Mouse (Mus musculus) forebrain, embryonic 16.5 days (tissue): ENCODE measurements around the gene Sos1. TPM values are rescaled to one million over a fixed set of nuclear protein-coding genes. Genes with fewer than 3 reads are reported as not detected.
"Not testable (repeated sequence)": the region's sequence is repeated elsewhere in the genome, so short reads cannot be mapped to it uniquely, and the experiment has no call there.

ENCODE experiments used
- ATAC-seq: fragments of 200-750 bp; cut with Nextera tagmentation; 2 replicates; pipeline ENCODE4 v1.8.0; 2017; ENCODE audit warnings: mild to moderate bottlenecking, moderate library complexity
- H3K27ac ChIP-seq: fragments of 300-500 bp; sonication (generic); 2 replicates; pipeline ENCODE4 v1.5.1; 2014; ENCODE audit warnings: low read length, control low read depth
- H3K27me3 ChIP-seq: fragments of 300-500 bp; sonication (generic); replicated peaks from 2 replicates; pipeline ENCODE4 v1.6.1; 2014; ENCODE audit warnings: low read length; ENCODE audit not compliant: control insufficient read depth, insufficient read depth
- H3K36me3 ChIP-seq: fragments of 300-500 bp; sonication (generic); 2 replicates; pipeline ENCODE4 v1.6.1; 2014; ENCODE audit not compliant: control insufficient read depth, insufficient read depth
- H3K4me1 ChIP-seq: fragments of 300-500 bp; sonication (generic); replicated peaks from 2 replicates; pipeline ENCODE4 v1.6.1; 2014; ENCODE audit warnings: low read length; ENCODE audit not compliant: control insufficient read depth, insufficient read depth
- H3K4me2 ChIP-seq: fragments of 300-500 bp; sonication (generic); 2 replicates; pipeline ENCODE4 v1.6.1; 2014; ENCODE audit warnings: mild to moderate bottlenecking, low read length, control low read depth
- H3K4me3 ChIP-seq: fragments of 300-500 bp; sonication (generic); replicated peaks from 2 replicates; pipeline ENCODE4 v1.5.1; 2014; ENCODE audit warnings: mild to moderate bottlenecking, low read length, control low read depth
- H3K9ac ChIP-seq: fragments of 300-500 bp; sonication (generic); replicated peaks from 2 replicates; pipeline ENCODE4 v1.6.1; 2014; ENCODE audit warnings: low read depth, low read length, control low read depth
- H3K9me3 ChIP-seq: fragments of 300-500 bp; sonication (generic); 2 replicates; pipeline ENCODE4 v1.6.1; 2016; ENCODE audit warnings: low read length; ENCODE audit not compliant: control insufficient read depth
- WGBS: fragments of 180-500 bp; shearing (Covaris S2); extraction: QIAGEN DNeasy Blood & Tissue Kit; methylation state at CpG from one replicate; pipeline ENCODE4 v1.1.7; 2014; 5-methylcytosine and 5-hydroxymethylcytosine counted together
- polyA plus RNA-seq: library from polyadenylated mRNA; unstranded; fragments of >200 nt; fragmentation: Nextera tagmentation; extraction: Ambion mirVana; gene quantifications from 2 replicates; pipeline ENCODE4 v1.2.1, GENCODE M21; 2015

The Sos1 gene
- polyA plus RNA-seq, 1 experiment from 2014 or later: 7.6 TPM

DNA sequence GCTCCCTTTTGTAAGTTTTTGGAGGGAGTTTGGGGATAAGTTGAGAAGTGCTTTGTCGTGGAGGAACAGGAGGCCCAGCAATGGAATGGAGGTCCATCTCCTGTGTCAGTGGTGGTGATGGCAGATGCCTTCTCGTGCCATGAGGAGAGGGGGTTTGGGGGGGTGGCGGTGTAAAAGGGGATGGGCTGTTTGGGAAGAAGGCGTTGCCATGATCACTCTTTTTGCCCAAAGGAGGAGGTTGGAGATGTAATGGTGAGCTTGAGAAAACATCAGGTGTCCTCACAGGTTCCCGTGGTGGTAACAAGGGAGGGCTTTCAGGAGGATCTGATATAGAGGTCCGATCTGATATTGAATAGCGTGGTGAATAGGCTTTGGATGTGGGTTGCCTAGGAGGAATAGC, 82.0 kb downstream of the Sos1 start:
- 94% methylated on average over 7 of the region's 7 CpGs for WGBS
- Histone ChIP-seq H3K4me2 (no peak overlapping the region), H3K4me3 (no peak overlapping the region), H3K9ac (no peak overlapping the region), H3K27me3 (no peaks in the 10 kb centered on the region), H3K9me3 (no peaks in the 10 kb centered on the region), H3K4me1 (no peaks in the 10 kb centered on the region; the same call in 1 of the 2 replicates), H3K27ac (no peak overlapping the region), H3K36me3 (peaks cover 20% of the 10 kb centered on the region)
- no peak for ATAC-seq

DNA sequence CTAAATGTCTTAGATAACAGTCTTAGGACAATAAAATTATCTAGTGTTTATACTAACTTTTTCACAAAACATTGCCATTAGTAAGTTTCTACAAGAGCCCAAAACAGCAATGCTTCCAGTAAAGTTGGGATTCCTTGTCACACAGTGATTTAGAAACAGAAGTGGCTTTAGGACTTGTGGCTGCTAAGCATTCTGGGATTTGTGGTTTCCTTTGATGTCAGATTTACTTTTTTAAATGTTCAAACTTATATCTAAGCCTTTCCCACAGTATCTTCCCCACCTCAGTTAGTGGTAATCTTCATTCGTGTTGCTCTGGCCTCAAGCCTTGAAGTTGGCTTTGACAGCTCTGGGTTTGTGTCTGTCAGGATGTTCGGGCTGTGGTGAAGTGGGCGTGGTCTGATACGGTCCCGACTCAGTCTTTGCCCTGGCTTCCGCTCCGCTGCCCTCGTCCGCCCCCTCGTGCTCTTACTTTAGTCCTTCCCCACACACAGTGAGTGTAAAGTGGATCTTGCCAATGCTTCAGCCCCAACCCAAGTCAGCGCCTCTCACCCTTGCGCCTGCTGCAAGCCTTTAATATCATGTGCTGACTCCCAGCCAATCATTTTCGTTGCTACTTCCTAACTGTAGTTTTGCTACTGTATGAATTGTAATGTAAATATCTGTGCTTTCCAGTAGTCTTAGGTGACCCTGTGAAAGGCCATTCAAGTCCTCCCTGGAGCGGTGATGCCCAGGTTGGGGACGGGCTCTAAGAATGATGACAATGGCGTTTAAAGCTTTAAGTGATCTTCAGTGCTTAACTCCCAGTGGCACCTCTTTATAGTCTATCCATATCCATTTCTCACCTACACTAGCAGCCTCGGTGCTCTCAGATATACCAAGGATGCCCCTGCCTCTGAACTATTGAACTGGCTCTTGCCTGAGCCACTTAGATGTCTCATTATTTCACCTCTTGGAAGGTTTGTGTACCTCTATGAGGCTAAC, 88.5 kb downstream of the Sos1 start:
- peak; percentile 90 for ATAC-seq
- Histone ChIP-seq H3K27me3 (no peaks in the 10 kb centered on the region), H3K9ac (peak overlapping the region; percentile 62), H3K4me1 (peaks cover 2% of the 10 kb centered on the region; the same call in 1 of the 2 replicates), H3K27ac (no peak overlapping the region), H3K4me3 (peak overlapping the region; percentile 60), H3K4me2 (peak overlapping the region; percentile 82), H3K36me3 (no peaks in the 10 kb centered on the region), H3K9me3 (no peaks in the 10 kb centered on the region)
- WGBS: 9% methylated on average over 17 of the region's 17 CpGs

GRCm38 (mm10) chr17:80390024-80390423, 90.2 kb downstream of the Sos1 start:
- no peak overlapping the region for H3K9ac ChIP-seq
- no peaks in the 10 kb centered on the region for H3K9me3 ChIP-seq
- H3K4me1 ChIP-seq: 0 out of 2 replicates have a peak, but pooled peaks cover 2% of the 10 kb centered on the region
- H3K27ac ChIP-seq: no peak overlapping the region
- no peak overlapping the region for H3K4me3 ChIP-seq
- no peak overlapping the region for H3K4me2 ChIP-seq
- ATAC-seq: no peak
- no peaks in the 10 kb centered on the region for H3K36me3 ChIP-seq
- 71% methylated on average over 10 of the region's 10 CpGs for WGBS
- no peaks in the 10 kb centered on the region for H3K27me3 ChIP-seq

DNA sequence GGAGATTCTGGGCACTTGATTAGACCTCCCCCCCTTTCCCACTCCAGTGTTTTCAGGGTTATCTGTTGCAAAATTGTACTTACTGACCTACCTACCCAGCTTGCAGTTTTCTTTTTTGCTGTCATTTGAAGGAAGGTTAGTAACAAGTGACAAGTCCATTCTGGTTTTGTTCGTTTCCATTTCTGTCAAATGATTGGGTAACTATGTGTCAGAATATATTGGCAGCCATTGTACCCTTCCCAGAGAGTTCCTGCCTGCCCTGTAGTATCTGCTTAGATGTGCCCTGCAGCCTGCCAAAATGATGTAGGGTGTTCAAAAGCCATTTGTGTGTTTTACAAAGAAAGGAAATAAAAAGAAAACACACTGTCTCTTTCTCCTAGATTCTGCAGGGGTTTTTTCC, 94.6 kb downstream of the Sos1 start:
- 64% methylated on average over 1 of the region's 1 CpGs for WGBS
- no peaks in the 10 kb centered on the region for H3K36me3 ChIP-seq
- H3K4me1 ChIP-seq: no peaks in the 10 kb centered on the region
- no peaks in the 10 kb centered on the region for H3K9me3 ChIP-seq
- H3K27me3 ChIP-seq: no peaks in the 10 kb centered on the region
- no peak for ATAC-seq
- H3K27ac ChIP-seq: no peak overlapping the region
- no peak overlapping the region for H3K4me2 ChIP-seq
- H3K9ac ChIP-seq: no peak overlapping the region
- H3K4me3 ChIP-seq: no peak overlapping the region

DNA sequence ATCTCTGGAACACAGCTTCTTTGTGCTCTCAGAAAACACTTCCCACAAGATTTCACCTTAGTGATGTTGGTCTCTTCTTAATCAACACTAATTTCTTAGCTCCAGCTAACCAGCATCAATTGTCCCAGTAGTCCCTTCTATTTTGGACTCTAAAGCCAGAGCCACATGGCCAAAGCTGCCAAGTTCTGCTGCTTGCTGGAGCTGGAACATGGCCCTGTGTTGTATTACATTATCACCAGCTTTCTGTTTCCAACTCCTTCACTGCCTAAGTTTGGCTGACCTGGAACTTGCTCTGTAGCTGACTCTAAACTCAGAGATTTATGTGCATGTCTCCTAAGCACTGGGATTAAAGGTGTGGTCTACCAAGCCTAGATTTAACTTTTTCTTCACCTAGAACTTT, 101.9 kb downstream of the Sos1 start:
- H3K27me3 ChIP-seq, H3K27ac ChIP-seq, H3K4me2 ChIP-seq, ATAC-seq, H3K4me1 ChIP-seq, H3K36me3 ChIP-seq, H3K9ac ChIP-seq, H3K9me3 ChIP-seq, H3K4me3 ChIP-seq: not testable (repeated sequence)

DNA sequence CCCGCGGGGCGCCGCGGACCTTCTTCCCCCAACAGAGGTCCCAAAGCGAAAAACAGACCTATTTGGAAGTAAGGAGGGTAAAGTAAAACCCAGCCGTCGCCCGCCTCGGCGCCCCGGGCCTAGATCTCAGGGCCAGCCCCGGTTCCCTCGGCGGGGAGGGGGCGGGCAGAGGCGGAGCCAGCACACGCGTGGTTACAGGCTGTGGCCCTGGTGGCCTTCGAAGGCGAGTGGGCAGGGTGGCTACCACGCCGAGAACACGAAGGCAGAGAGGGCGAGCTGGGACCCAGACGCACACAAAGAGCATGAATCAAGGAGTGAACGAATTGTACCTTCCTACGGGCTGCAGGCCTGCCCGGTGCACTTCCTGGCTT, 106.5 kb downstream of the Sos1 start:
- WGBS: 21% methylated on average over 29 of the region's 29 CpGs
- peak overlapping the region; percentile 50 for H3K4me3 ChIP-seq
- H3K27me3 ChIP-seq: no peaks in the 10 kb centered on the region
- H3K36me3 ChIP-seq: no peaks in the 10 kb centered on the region
- peak overlapping the region; percentile 92 for H3K9ac ChIP-seq
- H3K9me3 ChIP-seq: no peaks in the 10 kb centered on the region
- H3K4me2 ChIP-seq: peak overlapping the region; percentile 70
- peak overlapping the region; percentile 58 for H3K27ac ChIP-seq
- peak; percentile 81 for ATAC-seq
- H3K4me1 ChIP-seq: peaks cover 10% of the 10 kb centered on the region

GRCm38 (mm10) chr17:80372989-80373725, 107.1 kb downstream of the Sos1 start, which contains the start of gene Gm10190:
Gene Gm10190, minus strand, starts transcription at chr17:80373541.
- peak; percentile 99 for ATAC-seq
- peak within 1 kb of the TSS; percentile 58 for H3K27ac ChIP-seq
- peak within 1 kb of the TSS; percentile 50 for H3K4me3 ChIP-seq
- H3K9ac ChIP-seq: peak within 1 kb of the TSS; percentile 92
- 4% methylated on average over 102 of the region's 102 CpGs for WGBS
- peak within 1 kb of the TSS; percentile 70 for H3K4me2 ChIP-seq
- no peaks in the 10 kb centered on the region for H3K9me3 ChIP-seq
- peaks cover 10% of the 10 kb centered on the region for H3K4me1 ChIP-seq
- no peaks in the 10 kb centered on the region for H3K27me3 ChIP-seq
- no peaks in the 10 kb centered on the region for H3K36me3 ChIP-seq

DNA sequence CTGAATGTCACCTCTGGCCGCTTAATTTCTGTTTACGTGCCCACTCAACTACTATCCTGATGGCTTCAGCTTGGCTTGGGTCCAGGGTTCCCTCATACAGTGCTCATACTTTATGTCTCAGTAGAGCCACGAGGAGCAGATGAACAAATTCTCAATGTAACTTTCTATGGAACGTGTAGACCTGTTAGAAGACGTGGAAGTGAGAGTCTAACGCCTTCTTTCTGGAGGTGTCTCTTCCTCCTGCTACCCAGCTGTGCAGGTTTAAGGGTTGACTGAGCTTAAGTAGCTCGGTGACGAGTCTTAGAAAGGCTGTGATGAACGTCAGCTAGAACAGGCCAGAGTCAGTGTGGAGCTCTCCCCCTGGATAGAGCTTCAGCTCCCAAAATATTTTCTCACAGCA, 111.6 kb downstream of the Sos1 start:
- no peaks in the 10 kb centered on the region for H3K27me3 ChIP-seq
- 74% methylated on average over 9 of the region's 9 CpGs for WGBS
- H3K4me2 ChIP-seq: no peak overlapping the region
- no peak overlapping the region for H3K4me3 ChIP-seq
- no peak for ATAC-seq
- H3K9ac ChIP-seq: no peak overlapping the region
- H3K27ac ChIP-seq: no peak overlapping the region
- H3K4me1 ChIP-seq: peaks cover 5% of the 10 kb centered on the region
- H3K9me3 ChIP-seq: no peaks in the 10 kb centered on the region
- no peaks in the 10 kb centered on the region for H3K36me3 ChIP-seq

GRCm38 (mm10) chr17:80367276-80367675, 113.0 kb downstream of the Sos1 start:
- H3K27ac ChIP-seq: no peak overlapping the region
- no peak overlapping the region for H3K4me2 ChIP-seq
- no peak overlapping the region for H3K4me3 ChIP-seq
- no peaks in the 10 kb centered on the region for H3K4me1 ChIP-seq
- H3K9ac ChIP-seq: no peak overlapping the region
- ATAC-seq: no peak
- H3K27me3 ChIP-seq: no peaks in the 10 kb centered on the region
- WGBS: 86% methylated on average over 5 of the region's 5 CpGs
- H3K9me3 ChIP-seq: no peaks in the 10 kb centered on the region
- no peaks in the 10 kb centered on the region for H3K36me3 ChIP-seq
